Mouse (Mus musculus) CH12.LX (cell line): ENCODE measurements at regions not wholly inside any gene's neighbourhood (a gene's known extent, or its start where the extent isn't known, plus 50 kb on each side); places are given as distances from the start of the nearest gene placed in this dataset.

Source experiments
- CTCF ChIP-seq, 2 experiments: IDR thresholded peaks in 1 of 2; conservative IDR thresholded peaks in 1 of 2; 2 replicates each; pipeline ENCODE4 v1.5.1; 2011 to 2012; ENCODE audit warnings: low read depth in 2 of 2, low read length in 2 of 2, improper control_type of control experiment in 1 of 2, inconsistent platforms in 1 of 2, mild to moderate bottlenecking in 1 of 2, moderate library complexity in 1 of 2
- EP300 ChIP-seq: IDR thresholded peaks from 2 replicates; pipeline ENCODE4 v1.6.1; 2011; ENCODE audit warnings: low read length, improper control_type of control experiment
- RCOR1 ChIP-seq: conservative IDR thresholded peaks from 2 replicates; pipeline ENCODE4 v1.6.1; 2012; ENCODE audit warnings: low read depth, mild to moderate bottlenecking, inconsistent platforms, low read length, improper control_type of control experiment
- ZMIZ1 ChIP-seq: IDR thresholded peaks from 2 replicates; pipeline ENCODE4 v1.6.1; 2012; ENCODE audit warnings: low read depth, mild to moderate bottlenecking, inconsistent platforms, low read length, improper control_type of control experiment

DNA sequence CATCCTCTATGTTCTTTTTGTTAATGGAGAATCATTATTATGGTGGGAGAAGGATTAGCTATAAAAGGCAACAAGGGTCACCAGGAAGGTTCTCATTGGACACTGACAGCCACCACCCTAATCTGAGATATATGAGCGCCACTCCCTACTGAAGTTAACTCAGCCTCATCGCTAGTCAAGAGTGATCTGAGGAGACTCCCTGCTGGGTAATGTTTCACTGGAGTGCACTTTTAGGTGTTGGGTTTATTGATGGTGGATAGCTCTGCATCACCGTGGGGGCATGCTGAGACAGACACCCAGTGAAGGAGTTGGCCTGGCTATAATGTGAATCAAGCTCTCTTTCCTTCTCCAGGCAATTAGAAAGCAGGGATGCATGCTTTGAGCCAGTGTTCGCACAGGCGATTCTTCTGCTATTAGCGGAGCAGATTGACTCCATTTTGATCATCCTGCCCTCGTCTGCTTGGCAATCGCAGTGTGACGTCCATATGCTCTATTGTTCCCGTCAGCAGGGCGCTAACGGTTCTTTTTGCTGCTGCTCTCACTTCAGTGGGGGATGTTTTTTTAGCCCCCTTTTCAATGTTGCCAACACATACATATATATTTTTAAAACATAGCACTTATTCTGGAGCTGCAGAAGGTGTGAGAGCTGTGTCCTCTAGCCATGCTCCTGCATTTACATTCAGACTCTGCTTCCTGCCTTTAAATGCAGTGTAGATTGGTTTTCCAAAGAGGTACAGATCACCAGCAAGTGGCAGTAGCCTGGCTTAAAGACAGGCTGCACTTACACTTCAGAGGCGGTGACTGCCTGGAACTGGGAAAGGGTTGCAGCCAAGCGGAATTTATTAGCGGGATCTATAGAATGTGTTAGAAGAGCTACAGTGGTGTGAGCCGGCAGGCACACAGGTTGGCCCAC lies 263.9 kb upstream of the Dph6 start:
- no peak for TF ChIP-seq CTCF (conservative IDR thresholded peaks at IDR 0.05 in 1 of 2, IDR thresholded peaks at IDR 0.05 in 1 of 2; ENCODE audit: low read depth in 2 of 2, low read length in 2 of 2)
- no peak for TF ChIP-seq ZMIZ1
- TF ChIP-seq RCOR1: no peak
- TF ChIP-seq EP300: no peak
